Mouse (Mus musculus): ENCODE data around the gene Tex33.

Gene Tex33

GRCm38 (mm10) chr15:78414157-78414556, 18.4 kb upstream of the Tex33 start:
- DNase-seq (ENCODE audit: low spot score) = no peak

- no peak for DNase-seq (ENCODE audit: low spot score)
Observed at GRCm38 (mm10) chr15:78413719-78414117, 18.0 kb upstream of the Tex33 start.

- DNase-seq (ENCODE audit: low spot score) = no peak
Observed at GRCm38 (mm10) chr15:78413083-78413718, 17.5 kb upstream of the Tex33 start.

GRCm38 (mm10) chr15:78409570-78410052, 13.9 kb upstream of the Tex33 start:
- DNase-seq (ENCODE audit: low spot score) = no peak

- DNase-seq (ENCODE audit: low spot score) = peak; percentile 89
Observed at GRCm38 (mm10) chr15:78406293-78406934, 10.7 kb upstream of the Tex33 start, which contains the start of gene Mpst. Gene Mpst (plus strand): TSS chr15:78406416.

- DNase-seq (ENCODE audit: low spot score) = peak; percentile 92
Observed at GRCm38 (mm10) chr15:78405517-78406211, 10.0 kb upstream of the Tex33 start, which contains the start of gene Tst. Gene Tst (minus strand): TSS chr15:78405907.

- no peak for DNase-seq (ENCODE audit: low spot score)
Observed at GRCm38 (mm10) chr15:78405098-78405497, 9.4 kb upstream of the Tex33 start.

GRCm38 (mm10) chr15:78403896-78404295, 8.2 kb upstream of the Tex33 start:
- DNase-seq (ENCODE audit: low spot score) = no peak

GRCm38 (mm10) chr15:78403301-78403741, 7.6 kb upstream of the Tex33 start:
- DNase-seq (ENCODE audit: low spot score) = no peak

- DNase-seq (ENCODE audit: low spot score) = no peak
Observed at GRCm38 (mm10) chr15:78402423-78402822, 6.7 kb upstream of the Tex33 start.

- peak; percentile 77 for DNase-seq (ENCODE audit: low spot score)
Observed at GRCm38 (mm10) chr15:78401921-78402320, 6.2 kb upstream of the Tex33 start.

- DNase-seq (ENCODE audit: low spot score) = no peak
Observed at GRCm38 (mm10) chr15:78401345-78401744, 5.6 kb upstream of the Tex33 start.

- no peak for DNase-seq (ENCODE audit: low spot score)
Observed at GRCm38 (mm10) chr15:78390855-78391254, 4.9 kb downstream of the Tex33 start.

- DNase-seq (ENCODE audit: low spot score) = no peak
Observed at GRCm38 (mm10) chr15:78385564-78385963, 10.1 kb downstream of the Tex33 start.

- DNase-seq (ENCODE audit: low spot score) = peak; percentile 52
Observed at GRCm38 (mm10) chr15:78384220-78385116, 11.2 kb downstream of the Tex33 start.

- DNase-seq (ENCODE audit: low spot score) = peak; percentile 73
Observed at GRCm38 (mm10) chr15:78383450-78384219, 12.1 kb downstream of the Tex33 start.

- DNase-seq (ENCODE audit: low spot score) = no peak
Observed at GRCm38 (mm10) chr15:78382115-78382514, 13.6 kb downstream of the Tex33 start.

- peak; percentile 59 for DNase-seq (ENCODE audit: low spot score)
Observed at GRCm38 (mm10) chr15:78380741-78381140, 15.0 kb downstream of the Tex33 start.

- no peak for DNase-seq (ENCODE audit: low spot score)
Observed at GRCm38 (mm10) chr15:78380208-78380607, 15.5 kb downstream of the Tex33 start.

GRCm38 (mm10) chr15:78378556-78378955, 17.2 kb downstream of the Tex33 start:
- no peak for DNase-seq (ENCODE audit: low spot score)

GRCm38 (mm10) chr15:78377859-78378258, 17.9 kb downstream of the Tex33 start:
- DNase-seq (ENCODE audit: low spot score) = no peak

All from layer of hippocampus, adult 11-12 months (tissue).